Mouse (Mus musculus): ENCODE measurements around the gene Olfr806. TPM values are rescaled to one million over a fixed set of nuclear protein-coding genes. Genes with fewer than 3 reads are reported as not detected.

The Olfr806 gene
- not detected for total RNA-seq (2021)
- long read RNA-seq, result 0 reads

DNA sequence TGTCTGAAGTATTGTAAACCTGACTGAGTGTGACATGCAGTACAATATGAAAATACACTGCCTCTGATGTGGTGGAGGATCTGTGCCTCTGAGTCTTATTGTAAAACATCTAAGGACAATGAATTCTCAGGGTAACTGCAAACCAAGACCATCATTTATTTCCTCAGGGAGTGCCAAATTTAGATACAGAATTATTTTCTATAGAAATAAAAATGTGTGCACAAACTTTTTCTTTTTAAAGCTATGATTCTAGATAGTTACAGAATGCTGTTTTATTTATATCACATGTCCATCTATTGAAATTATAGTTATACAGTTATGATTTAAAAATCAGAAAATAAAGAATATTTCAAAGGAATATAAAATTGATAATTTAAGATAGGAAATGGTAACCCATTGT is at the start of gene Olfr806:
Gene Olfr806, minus strand, starts transcription at position 101 of the 400 bp plus-strand sequence.
- DNase-seq (ENCODE audit: low spot score in 2 of 2), result no peak

DNA sequence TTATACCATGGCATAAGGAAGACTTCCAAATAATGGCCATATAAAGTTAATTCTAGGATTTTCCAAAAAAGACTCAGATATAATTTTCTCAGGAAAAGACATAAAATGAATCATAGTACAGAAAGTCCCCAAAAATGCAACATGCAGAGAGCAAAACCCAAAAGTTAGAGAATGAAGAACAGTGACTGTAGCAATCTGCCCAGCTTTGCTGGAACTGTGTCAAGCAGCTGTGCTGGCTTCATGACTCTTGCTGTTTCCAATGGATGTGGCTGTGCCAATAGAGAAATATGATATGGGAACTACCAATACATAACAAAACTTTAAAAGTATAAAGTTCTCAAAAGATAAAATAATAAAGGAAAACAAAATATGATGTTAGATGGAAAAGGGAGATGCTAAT is 36.4 kb upstream of the Olfr806 start:
- DNase-seq (ENCODE audit: low spot score in 2 of 2), result no peak

DNA sequence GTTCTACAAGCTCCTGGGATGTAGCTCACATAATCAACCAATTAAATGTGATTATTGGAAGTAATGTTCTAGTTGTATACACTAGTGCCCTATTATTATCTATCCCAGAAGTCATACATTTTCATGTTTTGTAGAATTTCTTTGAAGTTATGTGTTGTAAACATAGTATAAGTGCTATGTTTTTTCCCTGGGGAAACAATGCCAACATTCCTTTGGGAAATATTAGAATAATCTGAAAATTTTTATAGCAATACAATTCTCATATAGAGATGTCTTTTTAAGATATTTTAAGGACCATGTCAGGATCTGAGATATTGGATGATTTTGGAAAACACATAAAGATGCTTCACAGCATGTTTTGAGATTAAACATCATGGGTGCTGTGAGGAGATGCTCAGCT is 32.6 kb upstream of the Olfr806 start, which contains the start of gene Olfr809:
Gene Olfr809, plus strand, starts transcription at position 301 of the 400 bp plus-strand sequence.
- no peak for DNase-seq (ENCODE audit: low spot score in 2 of 2)

GRCm38 (mm10) chr10:129765182-129765581 is 23.5 kb upstream of the Olfr806 start, which contains the start of gene Olfr808:
Gene Olfr808, plus strand, starts transcription at chr10:129765482.
- DNase-seq (ENCODE audit: low spot score in 2 of 2), result no peak

GRCm38 (mm10) chr10:129757693-129758092 is 16.0 kb upstream of the Olfr806 start, which contains the start of gene Olfr807:
Gene Olfr807, minus strand, starts transcription at chr10:129757793.
- DNase-seq (ENCODE audit: low spot score in 2 of 2), result no peak

DNA sequence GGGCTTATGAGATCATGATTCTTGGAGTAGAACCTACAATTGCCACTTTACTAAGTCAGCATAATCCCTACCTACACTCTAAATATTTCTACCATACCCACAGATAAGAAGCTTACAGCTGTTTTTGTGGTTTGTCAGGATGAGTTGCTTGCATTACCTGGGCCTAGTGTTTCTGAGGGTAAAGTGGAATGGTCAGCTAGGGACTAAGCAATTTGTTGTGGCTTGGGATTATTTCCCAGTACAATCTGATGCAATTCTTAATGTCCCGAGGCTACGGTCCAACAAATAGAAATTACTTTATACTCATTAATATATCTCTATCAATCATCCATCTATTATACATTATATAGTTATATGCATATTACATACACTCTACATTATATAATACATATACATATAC is 12.4 kb downstream of the Olfr806 start, which contains the start of gene Olfr805:
Gene Olfr805, minus strand, starts transcription at position 101 of the 400 bp plus-strand sequence.
- DNase-seq (ENCODE audit: low spot score in 2 of 2), result no peak

DNA sequence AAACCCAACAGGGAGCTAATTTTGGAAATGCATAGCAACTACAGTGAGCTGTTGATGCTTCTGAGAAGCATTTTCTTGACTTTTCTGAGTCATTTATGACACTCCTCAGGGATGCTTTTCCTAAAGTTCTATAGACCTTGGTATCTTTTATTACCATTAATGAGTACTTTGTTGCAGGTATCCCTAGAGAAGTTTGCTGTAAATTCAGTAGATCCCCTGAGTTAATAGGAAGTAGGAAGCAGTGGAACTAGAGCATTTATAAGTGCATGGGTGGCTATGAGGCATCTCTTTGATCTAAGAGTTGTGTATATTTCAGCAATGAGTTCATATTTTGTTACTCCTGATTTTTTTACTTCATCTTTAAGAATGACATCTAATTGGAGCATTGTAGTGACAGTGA is 38.8 kb downstream of the Olfr806 start, which contains the start of gene Olfr804:
Gene Olfr804, plus strand, starts transcription at position 301 of the 400 bp plus-strand sequence.
- DNase-seq (ENCODE audit: low spot score in 2 of 2), result no peak

GRCm38 (mm10) chr10:129694186-129694585 is 47.5 kb downstream of the Olfr806 start, which contains the start of gene Olfr803:
Gene Olfr803, minus strand, starts transcription at chr10:129694286.
- no peak for DNase-seq (ENCODE audit: low spot score in 2 of 2)

GRCm38 (mm10) chr10:129688069-129688468 is 53.7 kb downstream of the Olfr806 start, which contains the start of gene Olfr802:
Gene Olfr802, minus strand, starts transcription at chr10:129688169.
- DNase-seq (ENCODE audit: low spot score in 2 of 2), result no peak

Small RNA genes within 50 kb of the gene (microRNA-seq; reads per million reads assigned to microRNA genes)
- gene Gm24485, result 0 reads per million in 2 experiments

Other genes starting within 250 kb of the Olfr806 start
- gene Olfr790, start 243.4 kb downstream of the Olfr806 start, total RNA-seq (2021), result not detected
- gene Olfr791, start 220.1 kb downstream of the Olfr806 start, total RNA-seq (2021), result not detected
- not detected for gene Olfr792, start 202.8 kb downstream of the Olfr806 start, total RNA-seq (2021)
- gene Olfr794, start 174.3 kb downstream of the Olfr806 start, total RNA-seq (2021), result not detected
- not detected for gene Olfr796, start 129.4 kb downstream of the Olfr806 start, total RNA-seq (2021)
- not detected for gene Olfr798, start 114.0 kb downstream of the Olfr806 start, total RNA-seq (2021)
- not detected for gene Olfr799, start 104.4 kb downstream of the Olfr806 start, total RNA-seq (2021)
- not detected for gene Olfr800, start 84.2 kb downstream of the Olfr806 start, total RNA-seq (2021)
- gene Olfr801, start 68.1 kb downstream of the Olfr806 start, total RNA-seq (2021), result not detected
- gene Olfr802, start 53.8 kb downstream of the Olfr806 start, total RNA-seq (2021), result under 1 TPM; 0.09 TPM
- gene Olfr803, start 47.6 kb downstream of the Olfr806 start, total RNA-seq (2021), result not detected
- not detected for gene Olfr804, start 38.7 kb downstream of the Olfr806 start, total RNA-seq (2021)
- gene Olfr805, start 12.5 kb downstream of the Olfr806 start, total RNA-seq (2021), result not detected
- not detected for gene Olfr807, start 15.9 kb upstream of the Olfr806 start, total RNA-seq (2021)
- not detected for gene Olfr808, start 23.6 kb upstream of the Olfr806 start, total RNA-seq (2021)
- gene Olfr809, start 32.7 kb upstream of the Olfr806 start, total RNA-seq (2021), result not detected
- gene Olfr810, start 53.0 kb upstream of the Olfr806 start, total RNA-seq (2021), result not detected
- gene Olfr811, start 62.5 kb upstream of the Olfr806 start, total RNA-seq (2021), result not detected
- gene Olfr812, start 104.2 kb upstream of the Olfr806 start, total RNA-seq (2021), result not detected
- not detected for gene Olfr813, start 113.4 kb upstream of the Olfr806 start, total RNA-seq (2021)
- gene Olfr814, start 137.9 kb upstream of the Olfr806 start, total RNA-seq (2021), result not detected
- gene Olfr815, start 163.9 kb upstream of the Olfr806 start, total RNA-seq (2021), result not detected
- not detected for gene Olfr816, start 173.7 kb upstream of the Olfr806 start, total RNA-seq (2021)
- gene Olfr818, start 207.2 kb upstream of the Olfr806 start, total RNA-seq (2021), result not detected
- not detected for gene Olfr819, start 225.3 kb upstream of the Olfr806 start, total RNA-seq (2021)
- gene Olfr247, start 234.2 kb upstream of the Olfr806 start, total RNA-seq (2021), result not detected
- not detected for gene Gm10310, start 243.1 kb upstream of the Olfr806 start, total RNA-seq (2021)